Mouse (Mus musculus) mouse trophoblast stem cell (cell line): ENCODE results near the gene Ankfn1.

Experiments
- in situ Hi-C, 2 experiments: fragments of 300-500 bp; cut with MseI, MboI; formaldehyde crosslinking; loops; 2 replicates in 1 of 2; 3 replicates in 1 of 2; pipeline ENCODE4 v1.15.1; 2025

Gene Ankfn1

GRCm38 (mm10) chr11:89676922-89677321 is 100.5 kb downstream of the Ankfn1 start:
- in situ Hi-C loops = no loop called here

- in situ Hi-C loops = no loop called here
Observed at GRCm38 (mm10) chr11:89673916-89674507, 103.4 kb downstream of the Ankfn1 start.

- in situ Hi-C loops = no loop called here
Observed at GRCm38 (mm10) chr11:89672510-89673085, 104.9 kb downstream of the Ankfn1 start.

- in situ Hi-C loops = no loop called here
Observed at GRCm38 (mm10) chr11:89665170-89665880, 112.1 kb downstream of the Ankfn1 start.

GRCm38 (mm10) chr11:89659048-89659447 is 118.4 kb downstream of the Ankfn1 start:
- in situ Hi-C loops = no loop called here

- in situ Hi-C loops = no loop called here
Observed at GRCm38 (mm10) chr11:89656556-89656955, 120.9 kb downstream of the Ankfn1 start.

- in situ Hi-C loops = no loop called here
Observed at GRCm38 (mm10) chr11:89635740-89636139, 141.7 kb downstream of the Ankfn1 start.

- in situ Hi-C loops = no loop called here
Observed at GRCm38 (mm10) chr11:89631315-89631714, 146.1 kb downstream of the Ankfn1 start.

GRCm38 (mm10) chr11:89628562-89628961 is 148.9 kb downstream of the Ankfn1 start:
- in situ Hi-C loops = no loop called here

- in situ Hi-C loops = no loop called here
Observed at GRCm38 (mm10) chr11:89627232-89627631, 150.2 kb downstream of the Ankfn1 start.

- in situ Hi-C loops = no loop called here
Observed at GRCm38 (mm10) chr11:89623698-89624445, 153.6 kb downstream of the Ankfn1 start.

GRCm38 (mm10) chr11:89619955-89620354 is 157.5 kb downstream of the Ankfn1 start:
- in situ Hi-C loops = no loop called here

GRCm38 (mm10) chr11:89615806-89616205 is 161.6 kb downstream of the Ankfn1 start:
- in situ Hi-C loops = no loop called here

- in situ Hi-C loops = no loop called here
Observed at GRCm38 (mm10) chr11:89611596-89611995, 165.9 kb downstream of the Ankfn1 start.

GRCm38 (mm10) chr11:89608071-89608470 is 169.4 kb downstream of the Ankfn1 start:
- in situ Hi-C loops = no loop called here

- in situ Hi-C loops = no loop called here
Observed at GRCm38 (mm10) chr11:89607270-89607669, 170.2 kb downstream of the Ankfn1 start.

GRCm38 (mm10) chr11:89606346-89606745 is 171.1 kb downstream of the Ankfn1 start:
- in situ Hi-C loops = no loop called here

GRCm38 (mm10) chr11:89602966-89603365 is 174.5 kb downstream of the Ankfn1 start:
- in situ Hi-C loops = no loop called here

GRCm38 (mm10) chr11:89600921-89601515 is 176.4 kb downstream of the Ankfn1 start:
- in situ Hi-C loops = no loop called here

GRCm38 (mm10) chr11:89590273-89590874 is 187.1 kb downstream of the Ankfn1 start:
- in situ Hi-C loops = no loop called here

- in situ Hi-C loops = no loop called here
Observed at GRCm38 (mm10) chr11:89586341-89586740, 191.1 kb downstream of the Ankfn1 start.
